Mouse (Mus musculus) stomach, postnatal 0 days (tissue): ENCODE measurements around the gene Daam1. TPM values are rescaled to one million over a fixed set of nuclear protein-coding genes. Genes with fewer than 3 reads are reported as not detected.
"Not testable (repeated sequence)": the region's sequence is repeated elsewhere in the genome, so short reads cannot be mapped to it uniquely, and the experiment has no call there.

ENCODE experiments used
- ATAC-seq: fragments of 200-750 bp; cut with Nextera tagmentation; 2 replicates; pipeline ENCODE4 v1.8.0; 2017; ENCODE audit not compliant: low FRiP score, low TSS enrichment
- DNase-seq: peaks from one replicate; pipeline ENCODE4 v3.0.0-alpha.2; 2016; ENCODE audit warnings: low spot score
- H3K27ac ChIP-seq: fragments of 300-500 bp; sonication (generic); replicated peaks from 2 replicates; pipeline ENCODE4 v1.5.1; 2014; ENCODE audit warnings: mild to moderate bottlenecking, control low read depth
- H3K27me3 ChIP-seq: fragments of 300-500 bp; sonication (generic); 2 replicates; pipeline ENCODE4 v1.6.1; 2014; ENCODE audit warnings: low read length; ENCODE audit not compliant: control insufficient read depth, insufficient read depth
- H3K36me3 ChIP-seq: fragments of 300-500 bp; sonication (generic); 2 replicates; pipeline ENCODE4 v1.6.1; 2014; ENCODE audit warnings: low read length, mixed read lengths; ENCODE audit not compliant: control insufficient read depth, insufficient read depth
- H3K4me1 ChIP-seq: fragments of 300-500 bp; sonication (generic); replicated peaks from 2 replicates; pipeline ENCODE4 v1.6.1; 2014; ENCODE audit warnings: antibody characterized with exemption; ENCODE audit not compliant: control insufficient read depth, insufficient read depth
- H3K4me2 ChIP-seq: fragments of 300-500 bp; sonication (generic); replicated peaks from 2 replicates; pipeline ENCODE4 v1.6.1; 2014; ENCODE audit warnings: low read depth, mild to moderate bottlenecking, control low read depth, moderate library complexity
- H3K4me3 ChIP-seq: fragments of 300-500 bp; sonication (generic); 2 replicates; pipeline ENCODE4 v1.5.1; 2014; ENCODE audit warnings: low read depth, low read length, control low read depth
- H3K9ac ChIP-seq: fragments of 300-500 bp; sonication (generic); 2 replicates; pipeline ENCODE4 v1.6.1; 2014; ENCODE audit warnings: mild to moderate bottlenecking, low read length, control low read depth, mixed read lengths
- H3K9me3 ChIP-seq: fragments of 300-500 bp; sonication (generic); 2 replicates; pipeline ENCODE4 v1.6.1; 2016; ENCODE audit warnings: low read length; ENCODE audit not compliant: control insufficient read depth
- CTCF ChIP-seq: IDR thresholded peaks from 2 replicates; pipeline ENCODE4 v1.5.1; 2016; ENCODE audit warnings: antibody characterized with exemption, low read depth, mild to moderate bottlenecking, moderate library complexity
- EP300 ChIP-seq: optimal IDR thresholded peaks from 2 replicates; pipeline ENCODE3; 2016; ENCODE audit warnings: antibody characterized with exemption
- WGBS: fragments of 180-500 bp; shearing (Covaris S2); extraction: QIAGEN DNeasy Blood & Tissue Kit; methylation state at CpG from one replicate; pipeline ENCODE4 v1.1.7; 2014; 5-methylcytosine and 5-hydroxymethylcytosine counted together
- polyA plus RNA-seq: library from polyadenylated mRNA; unstranded; fragments of >200 nt; fragmentation: Nextera tagmentation; extraction: Ambion mirVana; gene quantifications from 2 replicates; pipeline ENCODE4 v1.2.1, GENCODE M21; 2015

Gene Daam1
- polyA plus RNA-seq, 1 experiment from 2014 or later, result 6.9 TPM

DNA sequence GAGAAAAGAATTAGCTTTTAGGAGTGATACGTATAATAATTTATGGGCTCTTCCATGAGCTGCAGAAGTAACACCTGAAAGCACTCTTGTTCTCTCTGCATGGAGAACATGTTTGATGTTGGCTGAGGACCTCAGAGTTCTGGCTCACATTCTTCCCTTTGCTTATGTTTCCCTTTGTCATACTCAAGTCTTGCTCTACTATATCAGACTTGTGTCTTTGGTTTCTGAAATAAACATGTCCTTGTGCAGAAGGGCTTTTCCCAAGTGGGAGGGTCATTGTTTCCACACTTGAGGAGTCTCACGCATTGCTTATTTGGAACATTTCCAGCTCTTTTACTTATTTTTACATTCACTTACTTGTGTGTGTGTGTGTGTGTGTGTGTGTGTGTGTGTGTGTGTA is 11.7 kb downstream of the Daam1 start:
- WGBS, result 44% methylated on average over 2 of the region's 2 CpGs
- Histone ChIP-seq H3K4me2 (no peak overlapping the region), H3K4me1 (peaks cover 4% of the 10 kb centered on the region; the same call in 1 of the 2 replicates), H3K27ac (no peak overlapping the region), H3K27me3 (no peaks in the 10 kb centered on the region), H3K36me3 (no peaks in the 10 kb centered on the region), H3K4me3 (no peak overlapping the region), H3K9me3 (no peaks in the 10 kb centered on the region), H3K9ac (no peak overlapping the region)
- TF ChIP-seq EP300 (no peak), CTCF (no peak)
- DNase-seq (no peak), ATAC-seq (no peak)

DNA sequence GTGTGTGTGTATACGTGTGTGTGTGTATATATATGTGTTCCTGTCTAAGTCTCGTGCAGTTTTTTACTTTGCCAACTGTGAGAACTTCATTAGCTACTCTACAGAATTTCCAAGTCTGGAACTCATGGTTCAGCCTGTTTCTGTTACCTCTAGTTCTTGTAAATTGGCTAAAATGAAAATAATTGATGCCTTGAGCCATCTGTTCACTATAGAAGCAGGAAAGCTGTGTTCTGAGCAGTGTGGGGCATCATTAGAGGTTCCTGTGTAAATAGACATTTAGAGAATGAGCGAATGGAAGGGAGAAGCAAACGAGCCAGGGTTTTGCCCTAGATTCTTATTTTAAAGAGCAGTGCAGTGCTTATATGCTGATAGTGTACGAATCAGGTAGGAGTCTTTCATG is 14.6 kb downstream of the Daam1 start:
- H3K4me2 ChIP-seq, result no peak overlapping the region
- no peak for DNase-seq
- H3K9me3 ChIP-seq, result no peaks in the 10 kb centered on the region
- peaks cover 2% of the 10 kb centered on the region; the same call in 1 of the 2 replicates for H3K4me1 ChIP-seq
- no peak overlapping the region for H3K27ac ChIP-seq
- no peak overlapping the region for H3K9ac ChIP-seq
- WGBS, result 72% methylated on average over 5 of the region's 5 CpGs
- no peak overlapping the region for H3K4me3 ChIP-seq
- no peak for ATAC-seq
- H3K36me3 ChIP-seq, result no peaks in the 10 kb centered on the region
- TF ChIP-seq CTCF (no peak), EP300 (no peak)
- H3K27me3 ChIP-seq, result no peaks in the 10 kb centered on the region

DNA sequence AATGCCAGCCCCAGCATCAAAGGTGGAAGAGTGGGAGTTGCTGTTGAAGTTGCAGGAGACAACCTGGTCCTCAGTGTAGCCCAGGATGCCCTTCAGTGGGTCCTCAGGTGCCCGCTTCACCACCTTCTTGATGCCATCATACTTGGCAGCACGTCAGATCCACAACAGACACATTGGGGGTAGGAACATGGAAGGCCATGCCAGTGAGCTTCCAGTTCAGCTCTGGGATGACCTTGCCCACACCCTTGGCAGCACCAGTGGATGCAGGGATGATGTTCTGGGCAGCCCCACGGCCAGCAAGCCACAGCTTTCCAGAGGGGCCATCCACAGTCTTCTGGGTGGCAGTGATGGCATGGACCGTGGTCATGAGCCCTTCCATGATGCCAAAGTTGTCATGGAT is 15.5 kb downstream of the Daam1 start:
- H3K27ac ChIP-seq, H3K36me3 ChIP-seq, H3K4me1 ChIP-seq, H3K4me3 ChIP-seq, H3K4me2 ChIP-seq, H3K9me3 ChIP-seq, ATAC-seq, H3K9ac ChIP-seq, H3K27me3 ChIP-seq, DNase-seq: not testable (repeated sequence)
- 96% methylated on average over 4 of the region's 4 CpGs for WGBS

DNA sequence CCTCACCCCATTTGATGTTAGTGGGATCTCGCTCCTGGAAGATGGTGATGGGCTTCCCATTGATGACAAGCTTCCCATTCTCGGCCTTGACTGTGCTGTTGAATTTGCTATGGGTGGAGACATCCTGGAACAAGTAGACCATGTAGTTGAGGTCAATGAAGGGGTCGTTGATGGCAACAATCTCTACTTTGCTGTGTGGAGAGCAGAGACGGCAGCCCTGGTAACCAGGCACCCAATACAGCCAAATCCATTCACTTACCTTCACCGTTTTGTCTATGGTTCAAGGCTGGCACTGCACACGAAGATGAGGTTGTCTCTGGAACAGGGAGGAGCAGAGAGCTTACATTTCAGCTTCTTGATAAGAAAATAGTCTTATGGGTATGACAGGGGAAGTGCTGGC is 16.1 kb downstream of the Daam1 start:
- not testable (repeated sequence) for H3K9me3 ChIP-seq, H3K4me2 ChIP-seq, H3K27ac ChIP-seq, ATAC-seq, H3K36me3 ChIP-seq, DNase-seq, H3K4me1 ChIP-seq, H3K4me3 ChIP-seq, H3K27me3 ChIP-seq, H3K9ac ChIP-seq
- 90% methylated on average over 6 of the region's 6 CpGs for WGBS

DNA sequence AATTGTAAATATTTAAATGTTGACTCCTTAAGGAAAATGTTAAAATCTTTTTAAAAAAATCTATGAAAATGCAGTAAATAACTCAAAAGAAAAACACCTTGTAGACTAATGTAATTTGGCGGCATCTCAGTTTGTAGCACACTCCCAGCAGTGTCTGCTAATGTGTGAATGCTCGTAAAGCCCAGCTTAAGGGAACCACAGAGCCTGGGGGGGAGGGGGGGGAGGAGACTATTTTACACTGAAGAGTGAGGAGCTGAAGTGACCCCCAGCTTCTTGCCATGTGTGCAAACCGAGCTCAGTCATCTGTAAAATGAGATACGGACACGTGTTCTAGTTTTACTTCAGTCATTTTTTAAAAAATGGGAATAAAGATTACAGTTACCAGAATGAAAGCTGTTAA is 16.7 kb downstream of the Daam1 start:
- H3K9ac ChIP-seq, result no peak overlapping the region
- 71% methylated on average over 5 of the region's 5 CpGs for WGBS
- H3K27me3 ChIP-seq, result no peaks in the 10 kb centered on the region
- no peak overlapping the region for H3K4me3 ChIP-seq
- H3K36me3 ChIP-seq, result no peaks in the 10 kb centered on the region
- no peak for ATAC-seq
- H3K4me2 ChIP-seq, result no peak overlapping the region
- no peaks in the 10 kb centered on the region for H3K4me1 ChIP-seq
- no peak for DNase-seq
- TF ChIP-seq EP300 (no peak), CTCF (no peak)
- no peak overlapping the region for H3K27ac ChIP-seq
- no peaks in the 10 kb centered on the region for H3K9me3 ChIP-seq

DNA sequence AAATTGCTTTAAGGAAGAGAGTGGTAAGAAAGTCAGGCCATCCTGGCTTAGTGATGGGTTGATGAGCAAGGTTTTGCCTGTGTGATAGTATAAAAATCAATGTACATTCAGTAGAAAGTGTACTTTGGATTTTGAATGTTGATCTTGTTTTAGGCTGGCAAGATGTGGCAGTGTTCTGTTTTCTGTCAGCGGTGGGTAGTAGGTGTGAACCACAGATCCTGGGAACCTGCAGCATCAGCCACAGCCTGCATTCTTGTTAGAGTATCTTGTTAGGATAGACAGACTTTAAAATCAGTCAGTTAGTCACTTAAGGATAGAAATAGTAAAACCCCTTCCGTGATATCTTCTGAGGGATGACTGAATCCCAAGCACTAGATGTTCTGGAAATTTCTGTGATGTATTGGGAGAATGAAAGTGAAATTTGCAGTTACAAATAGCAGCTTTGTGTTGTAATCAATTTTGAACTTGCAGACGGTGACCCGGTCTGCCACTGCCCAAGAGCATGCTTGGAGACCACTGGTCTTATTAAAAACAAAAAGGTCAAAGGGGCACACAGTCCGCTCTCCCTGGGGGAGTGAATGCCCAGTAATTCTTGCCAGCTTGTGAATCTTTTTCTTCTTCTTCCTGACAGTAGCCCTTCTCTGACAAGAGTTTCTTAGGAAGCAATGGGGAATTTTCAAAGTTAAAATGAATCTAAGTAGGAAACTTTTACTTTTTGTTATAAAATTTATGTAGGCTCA is 17.3 kb downstream of the Daam1 start:
- no peak overlapping the region for H3K9ac ChIP-seq
- no peaks in the 10 kb centered on the region for H3K9me3 ChIP-seq
- no peaks in the 10 kb centered on the region for H3K36me3 ChIP-seq
- no peaks in the 10 kb centered on the region for H3K4me1 ChIP-seq
- no peak overlapping the region for H3K4me2 ChIP-seq
- DNase-seq (no peak), ATAC-seq (no peak)
- no peak for TF ChIP-seq CTCF
- TF ChIP-seq EP300, result no peak
- H3K27me3 ChIP-seq, result no peaks in the 10 kb centered on the region
- no peak overlapping the region for H3K27ac ChIP-seq
- H3K4me3 ChIP-seq, result no peak overlapping the region
- WGBS, result 60% methylated on average over 5 of the region's 5 CpGs
